Mouse (Mus musculus) hindbrain, embryonic 13.5 days (tissue): ENCODE results near the gene Ankrd54. TPM values are rescaled to one million over a fixed set of nuclear protein-coding genes. Genes with fewer than 3 reads are reported as not detected.
A peak's percentile ranks its signal among the peaks of the same experiment; 100 is the strongest.

Experiments
- ATAC-seq: fragments of 200-750 bp; cut with Nextera tagmentation; 2 replicates; pipeline ENCODE4 v1.8.0; 2017; ENCODE audit warnings: moderate TSS enrichment; ENCODE audit not compliant: low FRiP score
- H3K27ac ChIP-seq: fragments of 300-500 bp; sonication (generic); 2 replicates; pipeline ENCODE4 v1.5.1; 2015; ENCODE audit warnings: inconsistent platforms, mild to moderate bottlenecking, moderate library complexity
- H3K27me3 ChIP-seq: fragments of 300-500 bp; sonication (generic); 2 replicates; pipeline ENCODE4 v1.6.1; 2015; ENCODE audit warnings: mild to moderate bottlenecking, inconsistent platforms
- H3K36me3 ChIP-seq: fragments of 300-500 bp; sonication (generic); 2 replicates; pipeline ENCODE4 v1.6.1; 2015; ENCODE audit warnings: mild to moderate bottlenecking, inconsistent platforms
- H3K4me1 ChIP-seq: fragments of 300-500 bp; sonication (generic); replicated peaks from 2 replicates; pipeline ENCODE4 v1.6.1; 2015; ENCODE audit warnings: inconsistent platforms
- H3K4me2 ChIP-seq: fragments of 300-500 bp; sonication (generic); 2 replicates; pipeline ENCODE4 v1.6.1; 2015; ENCODE audit warnings: inconsistent platforms, mild to moderate bottlenecking, moderate library complexity
- H3K4me3 ChIP-seq: fragments of 300-500 bp; sonication (generic); 2 replicates; pipeline ENCODE4 v1.5.1; 2015; ENCODE audit warnings: mild to moderate bottlenecking, inconsistent platforms
- H3K9ac ChIP-seq: fragments of 300-500 bp; sonication (generic); 2 replicates; pipeline ENCODE4 v1.6.1; 2015; ENCODE audit warnings: mild to moderate bottlenecking, inconsistent platforms
- H3K9me3 ChIP-seq: fragments of 300-500 bp; sonication (generic); 2 replicates; pipeline ENCODE4 v1.6.1; 2016; ENCODE audit warnings: inconsistent platforms
- WGBS: fragments of 180-500 bp; shearing (Covaris S2); methylation state at CpG from one replicate; pipeline ENCODE4 v1.1.7; 2015; 5-methylcytosine and 5-hydroxymethylcytosine counted together
- polyA plus RNA-seq: library from polyadenylated mRNA; unstranded; fragments of >200 nt; fragmentation: Nextera tagmentation; extraction: Ambion mirVana; gene quantifications from 2 replicates; pipeline ENCODE4 v1.2.1, GENCODE M21; 2015

Gene Ankrd54
- 50.4 and 51.5 TPM in 2 replicates for polyA plus RNA-seq

- Histone ChIP-seq H3K27ac (peak within 1 kb of the TSS; percentile 75), H3K4me2 (peak within 1 kb of the TSS; percentile 84), H3K9ac (peak within 1 kb of the TSS; percentile 84), H3K9me3 (no peaks in the 10 kb centered on the region), H3K4me1 (peaks cover 22% of the 10 kb centered on the region), H3K27me3 (0 out of 2 replicates have a peak, but pooled peaks cover 7% of the 10 kb centered on the region), H3K4me3 (peak within 1 kb of the TSS; percentile 71), H3K36me3 (peaks cover 34% of the 10 kb centered on the region)
- WGBS: under 1% methylated on average over 80 of the region's 80 CpGs
- ATAC-seq: peak; percentile 100
Observed at GRCm38 (mm10) chr15:79062376-79063159, at the start of gene Ankrd54. Ankrd54 (minus strand) TSS chr15:79062893.

- Histone ChIP-seq H3K4me3 (no peak overlapping the region), H3K36me3 (peaks cover 38% of the 10 kb centered on the region), H3K4me1 (peaks cover 34% of the 10 kb centered on the region), H3K9ac (no peak overlapping the region), H3K27ac (no peak overlapping the region), H3K27me3 (0 out of 2 replicates have a peak, but pooled peaks cover 5% of the 10 kb centered on the region), H3K9me3 (no peaks in the 10 kb centered on the region), H3K4me2 (no peak overlapping the region)
- no peak for ATAC-seq
- WGBS: 83% methylated on average over 4 of the region's 4 CpGs
Observed at GRCm38 (mm10) chr15:79111774-79112173, 49.1 kb upstream of the Ankrd54 start.

GRCm38 (mm10) chr15:79110528-79110927 is 47.8 kb upstream of the Ankrd54 start:
- 62% methylated on average over 2 of the region's 2 CpGs for WGBS
- H3K9me3 ChIP-seq: no peaks in the 10 kb centered on the region
- peak overlapping the region; percentile 86 for H3K4me3 ChIP-seq
- peak overlapping the region; percentile 96 for H3K9ac ChIP-seq
- H3K4me2 ChIP-seq: peak overlapping the region; percentile 96
- peaks cover 28% of the 10 kb centered on the region for H3K36me3 ChIP-seq
- 0 out of 2 replicates have a peak, but pooled peaks cover 5% of the 10 kb centered on the region for H3K27me3 ChIP-seq
- peaks cover 34% of the 10 kb centered on the region for H3K4me1 ChIP-seq
- no peak for ATAC-seq
- H3K27ac ChIP-seq: no peak overlapping the region

DNA sequence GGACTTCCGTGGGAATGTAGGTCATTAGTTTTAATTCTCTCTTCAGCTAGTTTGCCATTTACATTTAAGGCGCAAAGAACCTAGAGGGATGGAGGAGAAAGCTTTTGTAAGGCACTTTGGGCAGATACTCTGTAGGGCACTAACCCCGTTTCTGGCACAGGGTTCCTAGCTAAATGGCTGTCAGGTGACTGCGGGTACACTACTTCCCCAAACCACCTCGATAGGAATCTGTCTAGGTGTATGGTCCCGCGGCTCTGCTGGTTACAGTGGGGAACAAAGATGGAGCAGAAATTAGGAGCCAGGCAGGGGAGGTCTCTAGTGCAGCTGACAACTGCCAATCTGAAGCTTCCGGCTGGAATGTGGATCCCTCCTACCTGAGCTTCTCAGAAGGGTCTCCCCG is 47.3 kb upstream of the Ankrd54 start:
- H3K4me2 ChIP-seq: peak overlapping the region; percentile 96
- H3K4me3 ChIP-seq: peak overlapping the region; percentile 86
- H3K27me3 ChIP-seq: 0 out of 2 replicates have a peak, but pooled peaks cover 5% of the 10 kb centered on the region
- H3K4me1 ChIP-seq: peaks cover 34% of the 10 kb centered on the region
- WGBS: 18% methylated on average over 9 of the region's 9 CpGs
- no peaks in the 10 kb centered on the region for H3K9me3 ChIP-seq
- peaks cover 23% of the 10 kb centered on the region for H3K36me3 ChIP-seq
- no peak for ATAC-seq
- no peak overlapping the region for H3K27ac ChIP-seq
- H3K9ac ChIP-seq: peak overlapping the region; percentile 96

DNA sequence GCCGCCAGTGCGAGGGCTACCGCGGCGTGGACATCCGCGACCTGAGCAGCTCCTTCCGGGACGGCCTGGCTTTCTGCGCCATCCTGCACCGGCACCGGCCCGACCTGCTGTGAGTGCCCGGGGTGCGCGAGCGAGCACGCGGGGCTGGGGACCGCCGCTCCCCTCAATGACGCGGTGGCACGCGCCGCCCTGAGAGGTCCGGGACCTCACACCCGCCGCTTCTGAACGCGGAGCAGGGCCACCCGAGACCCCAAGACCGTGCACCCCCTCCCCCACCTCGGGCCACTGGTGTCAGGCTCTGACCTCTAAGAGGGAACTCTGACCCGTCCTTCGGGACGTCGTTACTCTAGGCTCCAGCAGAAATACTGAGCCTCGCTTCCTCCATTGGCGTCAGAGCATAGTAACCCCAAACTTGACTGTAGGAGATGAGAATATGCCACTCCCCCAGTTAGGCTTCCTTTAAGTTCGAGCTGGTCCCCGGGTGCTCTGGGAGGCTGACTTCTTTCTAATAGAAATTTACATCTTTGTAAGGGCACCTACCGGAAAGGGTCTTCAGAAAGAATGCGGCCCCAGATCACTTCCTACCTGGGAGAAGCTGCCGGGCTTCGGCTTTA is 46.7 kb upstream of the Ankrd54 start:
- Histone ChIP-seq H3K4me3 (peak overlapping the region; percentile 86), H3K9ac (peak overlapping the region; percentile 96), H3K4me2 (peak overlapping the region; percentile 96), H3K9me3 (no peaks in the 10 kb centered on the region), H3K36me3 (peaks cover 17% of the 10 kb centered on the region), H3K4me1 (peaks cover 34% of the 10 kb centered on the region), H3K27me3 (0 out of 2 replicates have a peak, but pooled peaks cover 5% of the 10 kb centered on the region), H3K27ac (peak overlapping the region; percentile 79)
- WGBS: 0% methylated on average over 46 of the region's 46 CpGs
- ATAC-seq: peak; percentile 49

- ATAC-seq: peak; percentile 70
- under 1% methylated on average over 50 of the region's 85 CpGs for WGBS
Observed at GRCm38 (mm10) chr15:79108421-79109320, 46.0 kb upstream of the Ankrd54 start, which contains the start of gene Micall1. Micall1 (plus strand) TSS chr15:79108898.

DNA sequence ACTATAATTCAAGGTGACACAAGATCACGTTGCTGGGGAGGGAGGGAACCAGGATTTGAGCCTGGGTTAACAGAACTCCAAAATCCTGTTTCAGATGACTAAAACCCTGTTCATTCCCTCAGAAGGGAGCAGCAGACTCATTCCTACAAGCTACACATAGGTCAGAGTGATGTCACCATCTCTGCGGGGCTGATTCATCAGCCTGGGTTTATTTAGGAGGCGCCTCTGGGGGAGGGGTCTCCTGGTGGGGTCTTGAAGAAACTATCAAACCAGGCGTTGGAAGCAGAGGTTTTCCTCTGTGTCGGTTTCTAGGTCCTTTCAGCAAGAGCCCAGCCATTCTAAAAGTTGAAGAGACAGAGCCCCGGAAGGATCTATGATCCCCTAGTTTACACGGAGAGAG is 45.3 kb upstream of the Ankrd54 start:
- no peak overlapping the region for H3K27ac ChIP-seq
- peak overlapping the region; percentile 96 for H3K4me2 ChIP-seq
- H3K9me3 ChIP-seq: no peaks in the 10 kb centered on the region
- H3K4me3 ChIP-seq: peak overlapping the region; percentile 86
- no peak for ATAC-seq
- H3K36me3 ChIP-seq: peaks cover 4% of the 10 kb centered on the region; the same call in 1 of the 2 replicates
- peaks cover 34% of the 10 kb centered on the region for H3K4me1 ChIP-seq
- H3K27me3 ChIP-seq: 0 out of 2 replicates have a peak, but pooled peaks cover 5% of the 10 kb centered on the region
- WGBS: 25% methylated on average over 7 of the region's 7 CpGs
- H3K9ac ChIP-seq: peak overlapping the region; percentile 96; the same call in 1 of the 2 replicates

More at GRCm38 (mm10) chr15:79108421-79109320, 46.0 kb upstream of the Ankrd54 start, which contains the start of gene Micall1:
- H3K36me3 ChIP-seq: peaks cover 10% of the 10 kb centered on the region
- H3K27me3 ChIP-seq: 0 out of 2 replicates have a peak, but pooled peaks cover 5% of the 10 kb centered on the region
- peak within 1 kb of the TSS; percentile 79 for H3K27ac ChIP-seq
- peak within 1 kb of the TSS; percentile 96 for H3K9ac ChIP-seq
- H3K9me3 ChIP-seq: no peaks in the 10 kb centered on the region
- peak within 1 kb of the TSS; percentile 96 for H3K4me2 ChIP-seq
- peaks cover 34% of the 10 kb centered on the region for H3K4me1 ChIP-seq
- peak within 1 kb of the TSS; percentile 86 for H3K4me3 ChIP-seq

- H3K36me3 ChIP-seq: no peaks in the 10 kb centered on the region
- WGBS: 46% methylated on average over 2 of the region's 2 CpGs
- ATAC-seq: no peak
Observed at GRCm38 (mm10) chr15:79105804-79106203, 43.1 kb upstream of the Ankrd54 start.

GRCm38 (mm10) chr15:79103264-79103663 is 40.6 kb upstream of the Ankrd54 start:
- H3K4me1 ChIP-seq: peaks cover 4% of the 10 kb centered on the region
- no peak overlapping the region for H3K4me3 ChIP-seq
- ATAC-seq: no peak
- H3K27me3 ChIP-seq: no peaks in the 10 kb centered on the region; the same call in 1 of the 2 replicates
- no peaks in the 10 kb centered on the region for H3K36me3 ChIP-seq
- H3K27ac ChIP-seq: no peak overlapping the region
- no peak overlapping the region for H3K4me2 ChIP-seq
- no peaks in the 10 kb centered on the region for H3K9me3 ChIP-seq
- H3K9ac ChIP-seq: no peak overlapping the region
- WGBS: 69% methylated on average over 10 of the region's 10 CpGs

More at GRCm38 (mm10) chr15:79105804-79106203, 43.1 kb upstream of the Ankrd54 start:
- no peak overlapping the region for H3K27ac ChIP-seq
- no peak overlapping the region for H3K9ac ChIP-seq
- H3K9me3 ChIP-seq: no peaks in the 10 kb centered on the region
- H3K4me2 ChIP-seq: no peak overlapping the region
- H3K4me3 ChIP-seq: no peak overlapping the region
- peaks cover 23% of the 10 kb centered on the region for H3K4me1 ChIP-seq
- 0 out of 2 replicates have a peak, but pooled peaks cover 5% of the 10 kb centered on the region for H3K27me3 ChIP-seq

DNA sequence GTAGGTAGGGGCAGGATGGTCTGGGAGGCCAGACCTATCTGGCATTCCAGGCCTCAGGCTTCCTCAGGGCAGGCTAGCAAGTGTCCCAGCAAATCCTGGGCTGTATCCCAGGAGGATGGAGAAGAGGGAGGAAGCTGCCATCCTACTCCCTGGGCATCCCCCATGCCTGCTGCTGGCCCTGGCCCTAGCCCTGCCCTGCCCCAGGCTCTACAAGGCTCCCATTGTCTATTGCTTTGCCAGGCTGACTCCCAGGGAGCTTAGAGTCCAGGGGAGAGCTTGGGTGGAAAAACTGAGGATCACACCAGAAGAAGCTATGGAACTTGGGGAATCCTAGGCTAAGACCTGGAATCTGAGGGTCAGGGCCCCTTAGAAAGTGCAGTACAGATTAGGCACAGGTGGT is 38.8 kb upstream of the Ankrd54 start:
- Histone ChIP-seq H3K27me3 (no peaks in the 10 kb centered on the region; the same call in 1 of the 2 replicates), H3K9ac (peak overlapping the region; percentile 24; the same call in 1 of the 2 replicates), H3K4me2 (no peak overlapping the region), H3K36me3 (no peaks in the 10 kb centered on the region), H3K4me1 (0 out of 2 replicates have a peak, but pooled peaks cover 5% of the 10 kb centered on the region), H3K27ac (no peak overlapping the region), H3K4me3 (no peak overlapping the region), H3K9me3 (no peaks in the 10 kb centered on the region)
- ATAC-seq: no peak

DNA sequence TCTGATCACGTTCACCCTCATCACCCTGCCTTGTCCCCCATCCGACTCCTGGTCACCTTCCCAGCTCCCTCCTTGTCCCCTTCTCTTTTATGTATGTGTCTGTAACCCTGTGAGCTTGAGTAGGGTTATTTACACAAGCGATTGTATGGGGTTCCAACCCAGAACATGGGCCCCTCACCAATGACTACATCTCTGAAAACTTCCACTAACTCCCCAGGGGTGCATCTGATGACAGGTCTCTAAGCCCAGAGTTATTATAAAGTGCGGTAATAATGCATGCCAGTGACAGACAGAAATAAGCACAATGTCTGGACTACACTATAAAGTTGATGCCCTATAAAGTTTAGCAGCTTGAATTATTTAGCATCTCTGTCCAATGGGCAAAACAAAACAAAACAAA is 37.7 kb upstream of the Ankrd54 start:
- no peak overlapping the region for H3K4me3 ChIP-seq
- WGBS: 74% methylated on average over 4 of the region's 4 CpGs
- 0 out of 2 replicates have a peak, but pooled peaks cover 5% of the 10 kb centered on the region for H3K4me1 ChIP-seq

More for the DNA sequence above, 37.7 kb upstream of the Ankrd54 start:
- Histone ChIP-seq H3K4me2 (no peak overlapping the region), H3K9ac (no peak overlapping the region), H3K36me3 (peaks cover 9% of the 10 kb centered on the region), H3K27ac (no peak overlapping the region), H3K9me3 (no peaks in the 10 kb centered on the region), H3K27me3 (no peaks in the 10 kb centered on the region; the same call in 1 of the 2 replicates)
- ATAC-seq: no peak
